Mouse (Mus musculus) liver, adult 2 months (tissue): ENCODE data around the gene H2al1b. TPM values are rescaled to one million over a fixed set of nuclear protein-coding genes. Genes with fewer than 3 reads are reported as not detected.

ENCODE experiments used
- DNase-seq: peaks from one replicate; pipeline ENCODE4 v3.0.0-alpha.2; 2011; ENCODE audit warnings: low read depth, low spot score; ENCODE audit errors: extremely low read depth
- H3K27ac ChIP-seq: fragments of 200-500 bp; replicated peaks from 2 replicates; pipeline ENCODE4 v1.5.1; 2012; ENCODE audit warnings: low read depth, mild to moderate bottlenecking, control low read depth, inconsistent platforms, low read length; ENCODE audit not compliant: insufficient read depth
- H3K27me3 ChIP-seq: fragments of 200-500 bp; 2 replicates; pipeline ENCODE4 v1.6.1; 2012; ENCODE audit warnings: mild to moderate bottlenecking, moderate library complexity, low read length, inconsistent platforms; ENCODE audit not compliant: control insufficient read depth, insufficient read depth
- H3K36me3 ChIP-seq: fragments of 200-500 bp; 2 replicates; pipeline ENCODE4 v1.6.1; 2012; ENCODE audit warnings: low read length, inconsistent platforms; ENCODE audit not compliant: control insufficient read depth, insufficient read depth
- H3K4me1 ChIP-seq: fragments of 200-500 bp; 2 replicates; pipeline ENCODE4 v1.6.1; 2011; ENCODE audit warnings: low read length; ENCODE audit not compliant: control insufficient read depth, insufficient read depth
- H3K4me3 ChIP-seq: fragments of 200-500 bp; 2 replicates; pipeline ENCODE4 v1.5.1; 2011; ENCODE audit warnings: low read depth, mild to moderate bottlenecking, control low read depth, low read length, moderate library complexity; ENCODE audit not compliant: insufficient read depth
- H3K79me2 ChIP-seq: fragments of 200-500 bp; 2 replicates; pipeline ENCODE4 v1.6.1; 2012; ENCODE audit warnings: inconsistent platforms, mild to moderate bottlenecking, low read length, moderate library complexity; ENCODE audit not compliant: control insufficient read depth, insufficient read depth
- H3K9ac ChIP-seq: fragments of 200-500 bp; 2 replicates; pipeline ENCODE4 v1.6.1; 2012; ENCODE audit warnings: low read depth, mild to moderate bottlenecking, control low read depth, inconsistent platforms, low read length
- CTCF ChIP-seq: fragments of 200-500 bp; IDR thresholded peaks from 2 replicates; pipeline ENCODE4 v1.5.1; 2011; ENCODE audit warnings: low read depth, low read length, control low read depth
- POLR2A ChIP-seq: fragments of 200-500 bp; IDR thresholded peaks from 2 replicates; pipeline ENCODE4 v1.6.1; 2011; ENCODE audit warnings: low read length, control low read depth; ENCODE audit not compliant: insufficient read depth; ENCODE audit errors: extremely low read depth
- WGBS: fragments of 180-500 bp; shearing (Covaris S2); methylation state at CpG from one replicate; pipeline ENCODE4 v1.1.7; 2018; 5-methylcytosine and 5-hydroxymethylcytosine counted together
- polyA plus RNA-seq: library from polyadenylated mRNA; depleted of rRNA; stranded (reverse); fragments of >200 nt; gene quantifications from 2 replicates; pipeline ENCODE4 v1.2.3, GENCODE M21; 2012; rRNA removed
- total RNA-seq: library from RNA; depleted of rRNA; stranded (reverse); fragments of >200 nt; gene quantifications from 2 replicates; pipeline ENCODE4 v1.2.3, GENCODE M21; 2014; rRNA removed

Gene H2al1b
- total and polyA plus RNA-seq, 2 experiments = not detected

- no peak overlapping the region for H3K4me3 ChIP-seq
- 82% methylated on average over 9 of the region's 9 CpGs for WGBS
- H3K4me1 ChIP-seq = no peaks in the 10 kb centered on the region
- TF ChIP-seq CTCF = no peak
- TF ChIP-seq POLR2A = no peak
- DNase-seq = no peak
- no peak overlapping the region for H3K9ac ChIP-seq
- no peaks in the 10 kb centered on the region for H3K79me2 ChIP-seq
- H3K27ac ChIP-seq = no peak overlapping the region
- no peaks in the 10 kb centered on the region for H3K36me3 ChIP-seq
- H3K27me3 ChIP-seq = no peaks in the 10 kb centered on the region
Observed at GRCm38 (mm10) chrX:11345762-11346161, 43.5 kb downstream of the H2al1b start.

GRCm38 (mm10) chrX:11346756-11347155, 44.5 kb downstream of the H2al1b start:
- no peaks in the 10 kb centered on the region for H3K79me2 ChIP-seq
- TF ChIP-seq CTCF (no peak), POLR2A (no peak)
- no peak overlapping the region for H3K9ac ChIP-seq
- WGBS = 90% methylated on average over 3 of the region's 3 CpGs
- no peak overlapping the region for H3K27ac ChIP-seq
- H3K36me3 ChIP-seq = no peaks in the 10 kb centered on the region
- no peak for DNase-seq
- H3K27me3 ChIP-seq = no peaks in the 10 kb centered on the region
- H3K4me3 ChIP-seq = no peak overlapping the region
- H3K4me1 ChIP-seq = no peaks in the 10 kb centered on the region

Other genes starting within 250 kb of the H2al1b start
- gene H2al1a, start 3.2 kb upstream of the H2al1b start, total RNA-seq = not detected in 2 replicates
- not detected in 2 replicates for gene H2al1a, start 3.2 kb upstream of the H2al1b start, polyA plus RNA-seq
- gene H2al1c, start 3.2 kb downstream of the H2al1b start, total RNA-seq = not detected in 2 replicates
- gene H2al1c, start 3.2 kb downstream of the H2al1b start, polyA plus RNA-seq = not detected in 2 replicates
- not detected in 2 replicates for gene H2al1d, start 6.4 kb downstream of the H2al1b start, total RNA-seq
- gene H2al1d, start 6.4 kb downstream of the H2al1b start, polyA plus RNA-seq = not detected in 2 replicates
- gene H2al1e, start 9.5 kb downstream of the H2al1b start, total RNA-seq = not detected in 2 replicates
- not detected in 2 replicates for gene H2al1e, start 9.5 kb downstream of the H2al1b start, polyA plus RNA-seq
- gene H2al1f, start 12.7 kb downstream of the H2al1b start, total RNA-seq = not detected in 2 replicates
- not detected in 2 replicates for gene H2al1f, start 12.7 kb downstream of the H2al1b start, polyA plus RNA-seq
- gene H2al1g, start 15.8 kb downstream of the H2al1b start, total RNA-seq = not detected in 2 replicates
- not detected in 2 replicates for gene H2al1g, start 15.8 kb downstream of the H2al1b start, polyA plus RNA-seq
- not detected in 2 replicates for gene H2al1h, start 19.1 kb downstream of the H2al1b start, total RNA-seq
- not detected in 2 replicates for gene H2al1h, start 19.1 kb downstream of the H2al1b start, polyA plus RNA-seq
- gene H2al1i, start 22.2 kb downstream of the H2al1b start, total RNA-seq = not detected in 2 replicates
- not detected in 2 replicates for gene H2al1i, start 22.2 kb downstream of the H2al1b start, polyA plus RNA-seq
- not detected in 2 replicates for gene H2al1j, start 25.4 kb downstream of the H2al1b start, total RNA-seq
- not detected in 2 replicates for gene H2al1j, start 25.4 kb downstream of the H2al1b start, polyA plus RNA-seq